Comparison of ENCODE assay signal across 8 mouse cellular contexts in the genomic region with DNA sequence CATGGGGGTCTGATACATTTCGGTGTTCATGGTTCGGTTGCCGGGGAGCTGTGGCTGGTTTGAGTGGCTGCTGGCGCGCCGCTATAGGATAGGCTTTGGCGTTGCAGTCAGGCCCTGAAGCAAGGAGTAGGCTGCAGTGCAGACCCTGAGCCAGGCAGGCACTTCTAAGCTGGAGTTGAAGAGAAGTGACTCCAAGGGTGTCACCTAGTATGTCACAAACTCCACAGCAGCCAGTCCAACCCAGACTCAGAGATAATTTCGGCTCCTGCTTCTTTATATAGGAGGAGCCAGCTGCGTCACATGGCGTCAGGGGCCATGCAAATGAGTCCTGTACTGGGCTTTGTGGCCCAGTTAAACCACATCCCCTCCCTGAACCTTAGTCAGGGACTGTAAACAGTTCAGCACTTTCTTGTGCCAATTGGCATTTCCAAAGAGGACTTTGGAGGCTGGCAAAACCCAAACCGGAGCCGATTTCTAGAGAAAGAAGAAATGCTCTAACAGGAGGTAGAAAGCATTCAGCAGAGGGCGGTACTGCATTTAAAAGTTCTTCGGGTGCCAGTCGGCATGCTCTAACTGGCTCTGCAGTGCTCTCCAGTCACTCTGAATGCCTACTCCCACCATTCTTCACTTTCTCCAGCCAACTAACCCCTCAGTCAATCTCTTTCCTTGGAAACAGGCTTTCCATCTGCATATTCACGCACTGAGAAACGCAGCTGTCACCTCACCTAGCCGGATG. TPM values are rescaled to one million over a fixed set of nuclear protein-coding genes. Genes with fewer than 3 reads are reported as not detected.
DNase-seq lines count a peak whose midpoint lies in the region; ATAC-seq and TF ChIP-seq lines count a peak whose summit lies in the region.

No protein-coding gene starts in this region.

- TF ChIP-seq CTCF in liver, embryonic 14.5 days (IDR thresholded peaks at IDR 0.05; ENCODE audit: low read depth) = peak; percentile 24; the same call in 1 of the 2 replicates
- TF ChIP-seq CTCF in stomach, postnatal 0 days (IDR thresholded peaks at IDR 0.05; ENCODE audit: low read depth) = peak; percentile 51

- no peaks in the 10 kb centered on the region for H3K9me3 ChIP-seq in forebrain, embryonic 10.5 days
- no peaks in the 10 kb centered on the region for H3K9me3 ChIP-seq in heart, embryonic 15.5 days (replicated peaks)
- no peaks in the 10 kb centered on the region for H3K9me3 ChIP-seq in liver, embryonic 14.5 days (ENCODE audit: control insufficient read depth, low read length)
- H3K9me3 ChIP-seq in stomach, postnatal 0 days (ENCODE audit: control insufficient read depth, low read length) = no peaks in the 10 kb centered on the region

- H3K27me3 ChIP-seq in forebrain, embryonic 10.5 days (ENCODE audit: poor library complexity, severe bottlenecking) = peaks cover 100% of the 10 kb centered on the region
- H3K27me3 ChIP-seq in heart, embryonic 15.5 days = no peaks in the 10 kb centered on the region; the same call in 1 of the 2 replicates
- no peaks in the 10 kb centered on the region; the same call in 1 of the 2 replicates for H3K27me3 ChIP-seq in liver, embryonic 14.5 days (ENCODE audit: control insufficient read depth, insufficient read depth, low read length)
- no peaks in the 10 kb centered on the region for H3K27me3 ChIP-seq in stomach, postnatal 0 days (ENCODE audit: control insufficient read depth, insufficient read depth, low read length)

- 31% methylated on average over 18 of the region's 18 CpGs for WGBS in forebrain, embryonic 10.5 days
- WGBS in heart, embryonic 15.5 days = 28% methylated on average over 18 of the region's 18 CpGs
- 18% methylated on average over 18 of the region's 18 CpGs for WGBS in liver, embryonic 14.5 days (ENCODE audit: insufficient replicate concordance)
- WGBS in stomach, postnatal 0 days = 25% methylated on average over 18 of the region's 18 CpGs

- peak overlapping the region; percentile 67 for H3K9ac ChIP-seq in heart, embryonic 15.5 days
- peak overlapping the region; percentile 72 for H3K9ac ChIP-seq in liver, embryonic 14.5 days (replicated peaks)
- peak overlapping the region; percentile 81 for H3K9ac ChIP-seq in stomach, postnatal 0 days (ENCODE audit: low read length)

- ATAC-seq in heart, embryonic 15.5 days (replicated peaks; ENCODE audit: insufficient number of reproducible peaks, insufficient read depth, low FRiP score, low read depth) = peak; percentile 82
- peak; percentile 86 for ATAC-seq in liver, embryonic 14.5 days (ENCODE audit: insufficient read depth)
- peak; percentile 87 for ATAC-seq in stomach, postnatal 0 days (ENCODE audit: low FRiP score, low TSS enrichment)

- peak overlapping the region; percentile 68 for H3K4me2 ChIP-seq in heart, embryonic 15.5 days
- peak overlapping the region; percentile 83 for H3K4me2 ChIP-seq in liver, embryonic 14.5 days (ENCODE audit: low read depth)
- peak overlapping the region; percentile 60 for H3K4me2 ChIP-seq in stomach, postnatal 0 days (replicated peaks; ENCODE audit: low read depth)

- peak overlapping the region; percentile 90 for H3K27ac ChIP-seq in forebrain, embryonic 10.5 days
- H3K27ac ChIP-seq in heart, embryonic 15.5 days = peak overlapping the region; percentile 92
- H3K27ac ChIP-seq in liver, embryonic 14.5 days = peak overlapping the region; percentile 54
- H3K27ac ChIP-seq in stomach, postnatal 0 days (replicated peaks) = peak overlapping the region; percentile 93

- H3K36me3 ChIP-seq in forebrain, embryonic 10.5 days (replicated peaks) = peaks cover 13% of the 10 kb centered on the region
- no peaks in the 10 kb centered on the region for H3K36me3 ChIP-seq in heart, embryonic 15.5 days
- H3K36me3 ChIP-seq in liver, embryonic 14.5 days (replicated peaks; ENCODE audit: control insufficient read depth, insufficient read depth, low read depth) = no peaks in the 10 kb centered on the region
- H3K36me3 ChIP-seq in stomach, postnatal 0 days (ENCODE audit: control insufficient read depth, insufficient read depth, low read length) = no peaks in the 10 kb centered on the region

- H3K4me1 ChIP-seq in forebrain, embryonic 10.5 days = peaks cover 20% of the 10 kb centered on the region
- H3K4me1 ChIP-seq in heart, embryonic 15.5 days (replicated peaks) = peaks cover 16% of the 10 kb centered on the region
- peaks cover 0 to 13% of the 10 kb centered on the region in 2 experiments; a peak in 2 of 4 replicates for H3K4me1 ChIP-seq in liver, embryonic 14.5 days (replicated peaks; ENCODE audit: control insufficient read depth in 2 of 2, insufficient read depth in 2 of 2, low read length in 1 of 2)
- no peaks in the 10 kb centered on the region for H3K4me1 ChIP-seq in stomach, postnatal 0 days (replicated peaks; ENCODE audit: control insufficient read depth, insufficient read depth)

- peak; percentile 87 to 89 for DNase-seq in CD8-positive naive resting alpha-beta T cell, adult 2 months (ENCODE audit: low read depth in 2 of 2, low spot score in 2 of 2)
- peak; percentile 77 for DNase-seq in c-Kit-positive CD71-negative TER-119-negative erythroid progenitor cells, embryonic 14.5 days (ENCODE audit: low read depth)
- peak; percentile 59 for DNase-seq in forebrain, embryonic 10.5 days (ENCODE audit: extremely low spot score, low spot score)
- DNase-seq in kidney, postnatal 25 days = peak; percentile 79 to 92
- peak; percentile 51 to 73 (median 63) for DNase-seq in liver, embryonic 14.5 days (ENCODE audit: low read depth in 3 of 3, low spot score in 3 of 3)
- DNase-seq in neural tube, embryonic 10.5 days (ENCODE audit: extremely low spot score, low spot score) = peak; percentile 66
- DNase-seq in stomach, postnatal 0 days (ENCODE audit: low spot score) = peak; percentile 81

- no peak for TF ChIP-seq EP300 in liver, embryonic 14.5 days (IDR thresholded peaks at IDR 0.05; ENCODE audit: low read depth)
- no peak for TF ChIP-seq EP300 in stomach, postnatal 0 days (optimal IDR thresholded peaks at IDR 0.05)

- peak overlapping the region; percentile 56 for H3K4me3 ChIP-seq in forebrain, embryonic 10.5 days
- H3K4me3 ChIP-seq in heart, embryonic 15.5 days = peak overlapping the region; percentile 60
- peak overlapping the region; percentile 61 to 66 for H3K4me3 ChIP-seq in liver, embryonic 14.5 days (ENCODE audit: insufficient read depth in 1 of 2, low read depth in 2 of 2, low read length in 2 of 2)
- peak overlapping the region; percentile 54 for H3K4me3 ChIP-seq in stomach, postnatal 0 days (ENCODE audit: low read depth, low read length)

RNA-seq across cellular contexts. Expression of gene Tsc22d3, which starts 57.4 kb away (rescaled TPM):
- 93.8 and 97.5 TPM in 2 replicates for polyA plus RNA-seq in forebrain, embryonic 10.5 days (2016; fragmentation: Nextera tagmentation; extraction: Ambion mirVana)
- polyA plus RNA-seq in heart, embryonic 15.5 days (2015; fragmentation: Nextera tagmentation; extraction: Ambion mirVana) = 183 and 190 TPM in 2 replicates
- 4.3 and 5.1 TPM in 2 replicates for polyA plus RNA-seq in liver, embryonic 14.5 days (2012; rRNA removed)
- 10.6 TPM in 2 replicates for polyA plus RNA-seq in liver, embryonic 14.5 days (2014; fragmentation: Nextera tagmentation; extraction: Ambion mirVana)
- polyA plus RNA-seq in stomach, postnatal 0 days (2015; fragmentation: Nextera tagmentation; extraction: Ambion mirVana) = 69.7 and 77.3 TPM in 2 replicates

Comparison
In these comparisons a context has a peak if more than half of its experiments do, and no peak if none do; other contexts are left out.
1. Peak in every context shown above with its lines: DNase-seq, ATAC-seq, H3K4me3 ChIP-seq and H3K27ac ChIP-seq.